Mouse (Mus musculus) heart, adult 11 months (tissue): ENCODE data around the gene Kcnj9.
A peak's percentile ranks its signal among the peaks of the same experiment; 100 is the strongest.

ENCODE experiments used
- DNase-seq: peaks from one replicate; pipeline ENCODE4 v3.0.0; 2022

The Kcnj9 gene

DNA sequence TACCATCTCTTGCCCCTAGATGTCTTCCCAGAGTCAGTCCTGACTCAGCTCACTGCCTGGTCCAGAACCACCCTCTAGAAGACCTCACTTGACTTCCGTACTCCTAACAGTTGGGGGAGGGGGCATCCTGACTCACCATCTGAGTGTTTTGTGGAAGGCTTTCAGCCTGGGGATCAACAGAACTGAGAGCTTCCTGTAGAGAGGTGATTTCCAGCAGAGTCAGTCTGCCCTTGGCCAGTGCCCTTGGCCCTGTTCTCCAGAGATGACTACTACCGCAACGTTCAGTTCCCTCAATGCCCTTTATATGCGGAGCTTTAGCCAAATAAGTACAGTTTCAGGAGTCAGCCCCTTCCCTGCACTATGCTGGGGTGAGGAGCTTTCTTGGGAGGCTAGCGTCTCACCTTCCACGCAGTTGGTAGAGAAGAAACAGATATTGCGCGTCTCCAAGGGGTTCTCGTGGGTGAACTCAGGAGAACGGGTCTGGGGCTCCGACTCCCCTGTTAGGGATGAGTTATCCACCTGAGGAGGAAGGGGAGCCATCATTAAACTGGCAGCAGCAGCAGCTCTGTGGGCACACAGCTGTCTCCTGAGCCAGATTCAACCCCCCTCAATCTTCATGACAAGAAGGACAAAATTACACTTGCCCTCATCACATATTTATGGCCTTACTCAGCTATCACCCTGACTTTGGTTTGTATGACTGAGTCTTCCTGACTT is 40.1 kb downstream of the Kcnj9 start:
- peak; percentile 67 for DNase-seq

DNA sequence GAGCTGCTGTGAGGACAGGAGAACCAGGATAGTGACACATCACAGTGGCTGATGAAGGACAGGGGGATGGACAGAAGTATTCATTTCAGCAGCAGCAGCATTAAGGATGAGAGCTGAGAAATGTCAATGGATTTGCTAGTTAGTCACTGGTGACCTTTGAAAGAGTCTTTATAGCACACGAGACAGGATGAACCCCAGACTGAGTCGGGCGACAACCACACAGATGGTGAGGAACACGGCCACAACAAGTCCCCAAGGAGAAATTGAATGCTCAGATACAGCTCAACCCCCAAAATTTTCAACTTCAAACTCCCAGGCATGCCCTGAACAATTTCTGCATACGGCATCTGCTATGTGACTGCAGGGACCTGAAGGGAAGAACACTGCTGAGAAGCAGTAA is 42.4 kb downstream of the Kcnj9 start:
- no peak for DNase-seq

DNA sequence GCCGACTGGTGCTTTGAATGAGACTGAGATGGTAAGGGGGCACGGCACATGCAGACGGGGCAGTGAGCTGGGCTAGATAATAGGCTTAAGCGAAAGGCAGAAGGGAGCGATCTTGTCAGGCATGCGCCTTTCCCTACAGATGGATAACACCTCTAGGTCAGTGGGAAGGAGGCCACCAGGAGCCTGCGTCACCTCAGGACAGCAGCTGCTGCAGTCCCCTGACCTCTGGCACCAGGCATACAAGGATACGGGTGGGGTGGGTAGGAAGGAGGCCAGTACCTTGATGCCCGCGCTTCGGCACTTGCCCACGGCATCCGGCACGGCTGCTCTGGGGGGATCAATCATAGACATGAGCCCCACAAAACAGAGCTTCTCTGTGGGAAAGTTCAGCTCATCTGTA is 44.9 kb downstream of the Kcnj9 start:
- DNase-seq: peak; percentile 93

DNA sequence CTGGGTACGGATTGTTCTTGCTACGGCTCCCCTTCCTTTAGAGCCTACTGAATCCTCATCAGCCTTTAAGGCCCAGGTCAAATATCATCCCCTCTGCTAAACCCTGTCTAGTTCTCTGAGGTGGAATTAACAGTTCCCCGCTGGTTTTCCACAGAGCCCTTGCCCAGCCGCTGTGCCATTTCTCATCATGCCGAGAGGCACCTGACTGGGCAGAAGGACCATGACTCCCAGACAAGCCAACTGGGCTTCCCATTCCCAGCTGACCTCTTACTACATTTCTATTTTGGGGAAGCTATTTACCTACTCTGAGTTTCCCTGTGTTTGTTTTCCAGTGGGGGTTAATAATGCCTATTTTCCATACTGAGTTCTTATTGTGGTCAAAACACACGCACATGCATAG is 46.0 kb downstream of the Kcnj9 start:
- DNase-seq: peak; percentile 96

DNA sequence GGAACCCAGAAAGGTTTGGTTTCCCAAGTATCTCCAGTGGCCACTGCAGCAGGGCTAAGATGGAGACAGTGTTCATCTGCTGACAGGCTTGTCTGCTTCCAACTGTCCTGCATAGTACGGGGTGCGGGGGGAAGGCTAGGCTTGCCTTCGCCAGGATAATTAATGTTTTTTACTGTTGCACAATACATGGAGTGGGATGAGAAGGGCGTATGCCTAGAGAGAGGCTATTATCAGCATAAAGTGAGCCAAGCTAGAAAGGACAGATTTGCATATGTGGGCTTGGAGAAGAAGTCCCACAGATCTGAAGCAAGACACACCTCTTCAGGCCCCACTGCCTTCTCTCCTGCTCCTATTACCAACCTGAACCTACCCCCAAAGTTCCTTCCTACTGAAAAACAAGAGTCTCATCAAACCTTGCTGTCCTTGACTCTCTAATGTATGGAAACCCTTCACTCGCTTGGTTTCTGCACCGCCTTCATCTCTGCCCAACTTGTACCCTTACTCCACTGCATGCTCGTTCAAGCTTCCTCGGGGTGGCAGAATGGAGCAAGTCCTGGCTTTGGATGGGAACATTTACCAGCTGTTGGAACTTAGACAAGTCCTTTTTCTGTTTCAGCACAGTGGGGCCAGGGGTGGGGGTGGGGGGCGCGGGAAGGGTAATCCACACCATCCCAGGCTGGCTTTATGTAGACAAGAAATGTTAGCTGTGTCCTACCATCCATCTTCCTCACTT is 47.4 kb downstream of the Kcnj9 start:
- DNase-seq: peak; percentile 96

DNA sequence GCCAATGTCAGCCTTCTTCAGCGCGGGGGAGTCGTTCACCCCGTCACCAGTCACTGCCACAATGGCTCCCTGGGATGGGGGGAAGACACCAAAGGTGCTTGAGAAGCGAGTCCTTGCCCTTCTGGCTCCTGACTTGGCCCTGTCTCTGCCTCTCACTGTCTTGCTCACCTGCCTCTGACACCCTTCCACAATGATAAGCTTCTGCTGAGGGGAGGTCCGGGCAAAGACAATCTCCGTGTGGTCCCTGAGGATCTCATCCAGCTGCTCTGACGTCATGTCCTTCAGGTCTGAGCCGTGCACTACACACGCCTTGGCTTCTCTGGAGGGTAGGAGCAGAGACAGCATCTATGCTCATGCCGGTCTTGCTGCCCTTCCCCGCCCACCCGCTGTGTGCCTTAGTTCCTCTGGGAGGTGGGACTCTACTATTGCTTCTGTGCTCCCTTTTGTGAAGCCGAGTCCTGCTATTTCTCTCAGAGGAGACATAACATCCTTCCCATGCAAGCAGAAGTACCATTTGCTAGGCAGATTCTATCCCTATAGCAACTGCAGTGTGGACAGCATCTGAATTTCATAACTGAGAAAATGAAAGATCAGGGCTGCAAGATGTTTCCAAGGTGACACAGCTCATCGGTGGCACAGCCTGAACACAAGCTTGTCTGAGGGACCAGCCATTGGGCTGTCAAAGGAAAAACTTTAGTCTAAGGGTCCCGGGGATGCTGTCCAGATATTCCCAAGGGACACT is 49.2 kb downstream of the Kcnj9 start:
- DNase-seq: peak; percentile 91

DNA sequence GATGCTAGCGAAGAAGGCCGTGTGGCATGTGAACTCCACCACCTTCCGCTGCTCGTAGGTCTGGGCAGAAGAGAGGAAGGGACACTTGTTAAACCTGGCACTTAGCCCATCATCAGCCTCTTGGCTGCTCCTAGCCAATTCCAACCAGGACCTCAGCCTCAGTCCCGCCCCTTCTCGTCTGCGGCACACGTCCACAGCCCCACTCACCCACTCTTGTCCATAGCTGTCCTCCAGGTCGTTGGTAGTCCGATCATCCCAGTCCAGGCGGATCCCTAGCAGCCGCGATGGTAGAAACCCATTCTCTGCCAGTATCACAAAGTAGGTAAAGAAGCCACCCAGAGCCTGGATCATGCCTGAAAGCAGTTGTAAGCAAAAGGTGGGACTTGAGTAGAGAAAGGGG is 50.8 kb downstream of the Kcnj9 start:
- peak; percentile 94 for DNase-seq

DNA sequence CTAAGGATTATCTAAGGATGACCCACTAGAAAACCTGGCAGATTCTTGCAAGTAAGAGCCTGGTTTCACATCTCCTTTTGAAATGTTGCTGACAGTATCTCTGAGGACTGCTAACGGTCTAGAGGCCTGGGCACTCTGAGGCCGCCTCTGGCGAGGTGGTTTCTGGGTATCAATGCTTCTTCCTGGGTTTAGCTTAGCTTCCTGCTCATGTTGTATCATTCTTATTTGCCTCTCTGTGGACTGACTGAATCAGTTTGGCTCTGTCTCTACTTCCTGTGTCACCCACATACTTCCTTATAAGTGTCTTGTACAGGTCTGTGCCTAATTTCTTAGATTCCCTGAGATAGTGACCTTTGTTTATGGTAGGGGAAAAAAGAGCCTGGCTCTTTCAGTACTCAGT is 51.9 kb downstream of the Kcnj9 start:
- peak; percentile 96 for DNase-seq

DNA sequence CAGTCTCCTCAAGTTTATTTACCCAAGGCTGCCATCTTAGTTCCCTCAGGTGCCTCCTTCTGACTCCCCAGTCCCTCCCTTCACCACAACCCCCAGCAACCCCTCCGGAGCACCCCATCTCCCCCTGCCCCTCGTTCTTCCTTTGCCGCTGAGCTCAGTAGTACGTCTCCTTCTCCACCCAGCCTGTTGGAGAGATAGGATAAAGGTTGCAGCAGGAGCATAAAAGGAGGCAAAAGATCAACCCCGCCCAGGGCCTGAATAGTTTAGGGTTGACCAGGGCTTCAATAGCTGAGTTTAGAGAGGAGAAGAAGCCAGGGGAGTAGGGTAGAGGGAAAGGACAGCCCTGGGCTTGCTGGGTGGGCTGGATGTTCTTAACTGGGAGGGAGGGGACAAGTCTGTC is 54.6 kb downstream of the Kcnj9 start:
- DNase-seq: no peak

DNA sequence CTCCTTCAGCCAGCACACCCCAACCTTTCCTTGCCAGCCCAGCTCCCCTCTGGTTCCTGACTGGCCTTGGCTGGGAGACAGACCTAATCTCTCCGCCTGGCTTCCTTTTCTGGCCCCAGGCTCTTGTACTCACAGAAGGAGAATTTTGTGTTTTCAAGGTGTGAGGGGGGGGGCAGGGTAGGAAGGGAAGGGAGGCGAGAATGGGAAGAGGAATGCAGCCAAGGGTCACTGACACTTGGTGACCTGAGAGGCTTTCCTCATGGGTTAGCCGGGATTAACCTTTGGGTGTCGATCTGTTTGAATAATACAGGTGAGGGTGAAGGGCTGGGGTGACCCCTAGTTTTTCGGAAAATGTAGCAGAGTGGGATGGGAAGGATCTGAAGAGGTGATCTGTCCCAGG is 55.0 kb downstream of the Kcnj9 start:
- no peak for DNase-seq

DNA sequence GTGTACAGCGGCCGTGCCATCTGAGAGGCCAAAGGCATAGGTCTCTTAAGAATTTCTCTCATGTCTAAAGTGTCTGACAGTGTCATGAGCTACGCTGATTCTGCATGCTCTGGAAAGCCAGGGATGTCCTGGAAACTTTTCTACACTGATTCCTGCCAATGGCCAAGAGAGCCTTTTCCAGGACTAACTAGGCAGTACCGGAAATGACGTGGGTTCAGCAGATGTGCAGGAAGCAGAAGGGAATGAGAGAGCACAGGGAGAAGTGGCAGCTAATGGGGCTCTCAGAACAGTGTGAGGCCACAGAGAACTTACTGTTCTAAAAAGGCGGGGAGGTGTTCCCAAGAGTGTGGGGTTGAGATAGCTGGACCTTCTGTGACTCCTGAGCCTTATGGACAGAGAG is 55.7 kb downstream of the Kcnj9 start:
- peak; percentile 97 for DNase-seq

DNA sequence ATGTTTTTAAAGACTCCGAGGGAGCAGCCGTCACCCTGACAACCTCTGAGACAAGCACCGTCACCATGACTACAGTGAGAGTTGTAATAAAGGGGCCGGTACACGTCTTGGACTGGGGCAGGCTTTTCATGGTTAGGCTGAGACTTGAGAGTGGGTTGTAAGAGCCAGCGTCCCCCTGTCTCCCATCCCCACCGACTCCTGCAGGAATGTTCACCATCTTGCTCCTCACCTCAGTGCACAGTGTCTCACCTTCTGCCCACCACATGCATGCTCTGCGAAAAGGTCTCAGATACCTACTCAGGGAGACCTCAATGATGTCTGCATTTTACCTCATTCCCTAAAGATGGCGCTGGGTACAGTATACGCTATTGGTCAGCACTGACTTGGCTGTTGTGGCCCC is 57.4 kb downstream of the Kcnj9 start:
- DNase-seq: no peak

DNA sequence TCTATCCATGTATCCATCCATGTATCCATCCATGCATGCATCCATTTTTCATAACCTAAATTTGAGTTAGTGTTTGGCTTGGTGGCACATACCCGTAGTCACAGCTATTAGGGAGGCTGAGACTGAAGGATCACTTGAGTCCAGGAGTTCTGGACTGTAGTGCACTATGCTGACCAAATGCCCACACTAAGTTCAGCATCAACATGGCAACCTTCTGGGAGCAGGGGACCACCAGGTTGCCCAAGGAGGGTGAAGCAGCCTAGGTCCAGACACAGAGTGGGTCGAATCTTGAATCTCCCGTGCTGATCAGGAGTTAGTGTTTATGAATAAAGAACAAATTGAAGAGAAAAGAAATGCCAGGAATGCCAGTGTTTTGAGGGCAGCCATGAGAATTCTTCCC is 57.9 kb downstream of the Kcnj9 start:
- DNase-seq: no peak
